Mouse (Mus musculus): ENCODE results near the gene Hydin. TPM values are rescaled to one million over a fixed set of nuclear protein-coding genes. Genes with fewer than 3 reads are reported as not detected.
"Not testable (repeated sequence)": the region's sequence is repeated elsewhere in the genome, so short reads cannot be mapped to it uniquely, and the experiment has no call there.

Gene Hydin
- polyA plus RNA-seq, 1 experiment from 2014 or later: 0.34 TPM

DNA sequence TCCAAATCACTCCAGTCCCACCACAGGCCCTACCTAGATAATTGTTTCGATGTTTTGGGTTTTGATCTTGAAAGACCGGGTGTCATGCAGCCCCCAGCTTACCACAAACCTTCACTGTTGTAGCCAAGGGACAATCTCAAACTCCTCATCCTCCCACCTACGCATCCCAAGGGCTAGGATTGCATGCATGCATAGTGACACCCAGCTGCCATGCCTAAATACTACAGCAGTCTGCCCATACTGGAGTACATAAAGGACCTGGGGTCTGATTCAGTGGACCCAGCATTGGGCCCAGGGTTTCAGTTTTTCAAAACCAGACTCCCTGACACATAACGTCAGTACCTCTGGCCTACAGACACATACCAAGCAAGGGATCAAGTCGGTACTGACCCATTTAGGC is 224.3 kb downstream of the Hydin start:
- ATAC-seq (ENCODE audit: borderline replicate concordance, extremely low read depth, low FRiP score, low TSS enrichment): no peak
- 82% methylated on average over 5 of the region's 5 CpGs for WGBS

DNA sequence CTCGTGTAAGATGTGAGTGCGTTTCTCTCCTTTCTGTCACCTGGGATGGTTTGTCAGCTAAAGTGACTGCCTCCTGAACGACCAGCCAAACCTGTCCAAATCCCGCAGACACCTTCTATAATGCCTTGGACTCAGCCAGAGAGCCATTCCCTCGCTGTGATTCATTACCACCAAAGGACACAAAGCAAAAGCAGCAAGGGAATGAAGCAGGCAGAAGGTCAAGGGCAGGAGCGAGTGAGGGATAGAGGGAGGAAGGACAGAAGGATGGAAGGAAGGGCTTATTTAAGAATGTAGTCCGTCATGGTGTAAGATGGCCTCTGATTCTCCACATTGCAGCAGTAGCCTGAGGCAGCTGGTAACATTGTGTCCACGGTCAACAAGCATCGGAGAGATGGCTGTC is 229.5 kb downstream of the Hydin start:
- Histone ChIP-seq H3K4me1 (no peaks in the 10 kb centered on the region), H3K4me3 (no peak overlapping the region), H3K27ac (no peak overlapping the region), H3K9me3 (no peaks in the 10 kb centered on the region), H3K36me3 (no peaks in the 10 kb centered on the region), H3K9ac (no peak overlapping the region), H3K4me2 (no peak overlapping the region), H3K27me3 (no peaks in the 10 kb centered on the region)
- 71% methylated on average over 9 of the region's 9 CpGs for WGBS
- no peak for ATAC-seq (ENCODE audit: borderline replicate concordance, extremely low read depth, low FRiP score, low TSS enrichment)

More for the DNA sequence above, 224.3 kb downstream of the Hydin start:
- Histone ChIP-seq H3K9ac (no peak overlapping the region), H3K36me3 (no peaks in the 10 kb centered on the region), H3K4me2 (no peak overlapping the region), H3K27ac (no peak overlapping the region), H3K4me1 (no peaks in the 10 kb centered on the region), H3K4me3 (no peak overlapping the region), H3K9me3 (no peaks in the 10 kb centered on the region), H3K27me3 (no peaks in the 10 kb centered on the region)

- Histone ChIP-seq H3K4me1 (no peaks in the 10 kb centered on the region), H3K27me3 (peaks cover 3% of the 10 kb centered on the region; the same call in 1 of the 2 replicates), H3K4me2 (no peak overlapping the region), H3K9ac (no peak overlapping the region), H3K27ac (no peak overlapping the region), H3K4me3 (no peak overlapping the region), H3K9me3 (no peaks in the 10 kb centered on the region), H3K36me3 (no peaks in the 10 kb centered on the region)
- peak; percentile 81 for ATAC-seq (ENCODE audit: borderline replicate concordance, extremely low read depth, low FRiP score, low TSS enrichment)
- 22% methylated on average over 10 of the region's 10 CpGs for WGBS
These were observed 233.5 kb downstream of the Hydin start for GRCm38 (mm10) chr8:110500253-110500652.

DNA sequence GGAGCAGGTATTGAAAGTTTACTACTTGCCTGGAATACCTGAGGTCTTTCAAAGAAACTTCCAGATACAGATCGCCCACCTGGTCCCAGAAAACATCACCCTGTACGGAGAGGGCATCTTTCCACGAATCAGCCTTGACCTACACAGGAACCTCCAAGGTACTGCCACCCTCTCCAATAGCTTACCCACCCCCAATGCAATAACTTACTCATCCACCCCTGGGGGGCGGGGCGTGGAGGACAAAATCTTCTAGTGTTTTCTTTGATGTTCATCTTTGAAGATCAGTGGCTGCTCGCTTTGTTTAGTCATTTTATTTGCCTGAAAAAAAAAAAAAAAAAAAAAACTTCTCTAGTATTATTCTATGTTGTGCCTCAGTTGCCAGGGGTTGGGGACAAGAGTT is 233.9 kb downstream of the Hydin start:
- Histone ChIP-seq H3K9me3 (no peaks in the 10 kb centered on the region), H3K27me3 (peaks cover 3% of the 10 kb centered on the region; the same call in 1 of the 2 replicates), H3K36me3 (no peaks in the 10 kb centered on the region), H3K4me2 (no peak overlapping the region), H3K4me3 (no peak overlapping the region), H3K9ac (no peak overlapping the region), H3K4me1 (no peaks in the 10 kb centered on the region), H3K27ac (no peak overlapping the region)
- WGBS: 74% methylated on average over 6 of the region's 6 CpGs
- no peak for ATAC-seq (ENCODE audit: borderline replicate concordance, extremely low read depth, low FRiP score, low TSS enrichment)

DNA sequence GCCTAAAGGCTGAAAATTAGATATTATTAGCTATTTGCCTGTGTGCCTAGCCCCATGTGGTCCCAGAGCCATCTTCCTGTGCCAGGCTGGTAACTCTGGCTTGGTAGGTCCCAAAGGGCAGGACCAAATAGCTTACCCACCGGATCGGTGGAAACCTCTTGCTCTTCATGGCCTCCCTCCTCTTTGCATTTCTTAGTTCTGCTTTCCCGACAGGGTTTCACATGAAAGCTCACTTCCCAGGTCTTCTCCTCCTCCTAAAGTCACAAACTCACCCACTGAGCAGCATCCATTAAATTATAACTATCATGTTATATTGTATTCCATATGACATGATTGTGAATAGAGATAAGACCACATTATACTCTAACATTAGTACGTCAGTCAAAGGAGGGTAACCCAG is 234.6 kb downstream of the Hydin start:
- no peak for ATAC-seq (ENCODE audit: borderline replicate concordance, extremely low read depth, low FRiP score, low TSS enrichment)
- no peak overlapping the region for H3K4me3 ChIP-seq
- WGBS: 83% methylated on average over 4 of the region's 4 CpGs

GRCm38 (mm10) chr8:110502880-110503279 is 236.1 kb downstream of the Hydin start:
- H3K27ac ChIP-seq: no peak overlapping the region
- peaks cover 3% of the 10 kb centered on the region; the same call in 1 of the 2 replicates for H3K27me3 ChIP-seq
- 10% methylated on average over 10 of the region's 10 CpGs for WGBS
- no peaks in the 10 kb centered on the region for H3K9me3 ChIP-seq
- H3K9ac ChIP-seq: no peak overlapping the region
- no peaks in the 10 kb centered on the region for H3K4me1 ChIP-seq
- H3K4me2 ChIP-seq: no peak overlapping the region; the same call in 1 of the 2 replicates
- no peaks in the 10 kb centered on the region for H3K36me3 ChIP-seq
- ATAC-seq (ENCODE audit: borderline replicate concordance, extremely low read depth, low FRiP score, low TSS enrichment): no peak
- H3K4me3 ChIP-seq: no peak overlapping the region

More for the DNA sequence above, 234.6 kb downstream of the Hydin start:
- no peaks in the 10 kb centered on the region for H3K9me3 ChIP-seq
- H3K27ac ChIP-seq: no peak overlapping the region
- H3K27me3 ChIP-seq: peaks cover 3% of the 10 kb centered on the region; the same call in 1 of the 2 replicates
- no peaks in the 10 kb centered on the region for H3K4me1 ChIP-seq
- H3K4me2 ChIP-seq: no peak overlapping the region
- no peaks in the 10 kb centered on the region for H3K36me3 ChIP-seq
- no peak overlapping the region for H3K9ac ChIP-seq

DNA sequence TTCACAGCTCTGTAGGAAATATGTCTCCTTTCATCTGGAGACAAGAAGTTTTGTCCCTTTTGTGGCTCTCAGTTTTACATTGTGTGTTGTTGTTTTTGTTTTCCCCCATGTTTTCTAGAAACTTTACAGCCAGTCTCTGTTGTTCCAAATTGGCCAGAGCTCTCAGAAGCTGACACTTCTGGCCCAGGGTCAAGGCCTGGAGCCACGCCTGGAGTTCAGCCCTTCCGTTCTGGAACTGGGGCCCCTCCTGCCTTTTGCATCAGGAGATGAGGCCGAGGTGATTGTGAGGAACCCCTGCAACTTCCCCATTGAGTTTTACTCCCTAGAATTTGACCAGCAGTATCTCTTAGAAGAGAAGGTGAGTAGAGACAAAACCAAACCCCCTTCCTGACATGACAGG is 242.0 kb downstream of the Hydin start:
- H3K4me1 ChIP-seq: no peaks in the 10 kb centered on the region
- WGBS: 55% methylated on average over 3 of the region's 3 CpGs
- no peaks in the 10 kb centered on the region for H3K27me3 ChIP-seq

GRCm38 (mm10) chr8:110519790-110520189 is 253.0 kb downstream of the Hydin start:
- 69% methylated on average over 7 of the region's 7 CpGs for WGBS
- Histone ChIP-seq H3K4me3 (no peak overlapping the region), H3K27ac (no peak overlapping the region), H3K36me3 (no peaks in the 10 kb centered on the region), H3K27me3 (no peaks in the 10 kb centered on the region), H3K9ac (no peak overlapping the region), H3K4me1 (peaks cover under 1% of the 10 kb centered on the region; the same call in 1 of the 2 replicates), H3K9me3 (no peaks in the 10 kb centered on the region), H3K4me2 (no peak overlapping the region)
- no peak for ATAC-seq (ENCODE audit: borderline replicate concordance, extremely low read depth, low FRiP score, low TSS enrichment)

More for the DNA sequence above, 242.0 kb downstream of the Hydin start:
- Histone ChIP-seq H3K9ac (no peak overlapping the region), H3K36me3 (no peaks in the 10 kb centered on the region), H3K4me2 (no peak overlapping the region), H3K27ac (no peak overlapping the region), H3K9me3 (0 out of 2 replicates have a peak, but pooled peaks cover 4% of the 10 kb centered on the region), H3K4me3 (no peak overlapping the region)
- ATAC-seq (ENCODE audit: borderline replicate concordance, extremely low read depth, low FRiP score, low TSS enrichment): no peak

DNA sequence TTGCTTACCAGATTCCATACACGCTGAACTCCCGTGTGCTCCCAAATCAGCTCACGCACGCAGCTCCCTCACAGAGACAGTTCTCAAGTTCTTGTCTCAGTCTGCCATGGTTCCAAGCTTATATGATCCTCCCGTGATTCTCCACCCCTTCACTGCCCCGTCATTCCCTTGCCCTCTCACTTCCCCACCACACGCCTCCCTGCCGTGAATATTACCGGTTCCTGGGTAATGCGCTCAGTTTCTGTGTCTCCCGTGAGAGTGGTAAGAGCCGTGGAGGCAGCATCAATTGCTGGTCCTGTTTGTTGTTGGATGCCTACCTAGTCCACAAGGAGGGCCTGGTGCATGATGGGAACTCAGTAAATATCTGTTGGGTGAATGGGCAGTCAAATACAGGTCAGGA is 255.1 kb downstream of the Hydin start:
- ATAC-seq (ENCODE audit: borderline replicate concordance, extremely low read depth, low FRiP score, low TSS enrichment): no peak
- no peak overlapping the region for H3K27ac ChIP-seq
- H3K4me2 ChIP-seq: no peak overlapping the region
- no peak overlapping the region for H3K4me3 ChIP-seq
- H3K27me3 ChIP-seq: no peaks in the 10 kb centered on the region
- H3K9me3 ChIP-seq: no peaks in the 10 kb centered on the region
- 88% methylated on average over 12 of the region's 12 CpGs for WGBS
- H3K4me1 ChIP-seq: peaks cover 8% of the 10 kb centered on the region; the same call in 1 of the 2 replicates
- H3K36me3 ChIP-seq: no peaks in the 10 kb centered on the region
- H3K9ac ChIP-seq: no peak overlapping the region

DNA sequence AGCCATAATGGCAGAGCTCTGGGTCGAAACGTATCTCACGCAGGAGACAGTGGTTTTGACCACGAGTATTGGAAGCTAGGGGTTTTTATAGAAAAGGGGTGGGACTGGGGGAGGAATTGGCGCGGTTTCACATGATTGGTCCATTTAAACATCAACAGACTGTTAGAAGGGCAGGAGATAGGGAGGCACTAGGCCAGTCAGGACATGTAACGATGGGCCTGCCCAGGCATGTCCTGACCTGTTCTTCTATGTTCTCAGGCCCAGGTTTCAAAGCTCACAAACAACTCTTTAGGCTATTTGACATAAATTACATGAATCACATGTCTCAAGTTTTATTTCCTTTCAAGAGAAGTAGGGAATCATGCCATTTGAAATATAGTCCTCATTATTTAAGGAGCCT is 255.7 kb downstream of the Hydin start:
- H3K9ac ChIP-seq; H3K9me3 ChIP-seq; H3K4me1 ChIP-seq; ATAC-seq (ENCODE audit: borderline replicate concordance, extremely low read depth, low FRiP score, low TSS enrichment); H3K4me2 ChIP-seq; H3K27me3 ChIP-seq; H3K4me3 ChIP-seq; H3K27ac ChIP-seq; H3K36me3 ChIP-seq: not testable (repeated sequence)
- 81% methylated on average over 7 of the region's 7 CpGs for whole genome bisulfite sequencing

- H3K9me3 ChIP-seq: no peaks in the 10 kb centered on the region
- no peaks in the 10 kb centered on the region for H3K27me3 ChIP-seq
- ATAC-seq (ENCODE audit: borderline replicate concordance, extremely low read depth, low FRiP score, low TSS enrichment): no peak
- 62% methylated on average over 15 of the region's 15 CpGs for WGBS
- no peak overlapping the region for H3K27ac ChIP-seq
- peaks cover 8% of the 10 kb centered on the region; the same call in 1 of the 2 replicates for H3K4me1 ChIP-seq
- H3K4me3 ChIP-seq: no peak overlapping the region
- no peak overlapping the region for H3K4me2 ChIP-seq
- H3K9ac ChIP-seq: no peak overlapping the region
- no peaks in the 10 kb centered on the region for H3K36me3 ChIP-seq
These were observed 256.2 kb downstream of the Hydin start for GRCm38 (mm10) chr8:110522985-110523384.

- no peak overlapping the region for H3K27ac ChIP-seq
- no peaks in the 10 kb centered on the region for H3K27me3 ChIP-seq
- H3K4me3 ChIP-seq: no peak overlapping the region
- H3K9me3 ChIP-seq: no peaks in the 10 kb centered on the region
- peaks cover 13% of the 10 kb centered on the region for H3K4me1 ChIP-seq
- H3K4me2 ChIP-seq: no peak overlapping the region
- no peaks in the 10 kb centered on the region for H3K36me3 ChIP-seq
- ATAC-seq (ENCODE audit: borderline replicate concordance, extremely low read depth, low FRiP score, low TSS enrichment): no peak
- H3K9ac ChIP-seq: no peak overlapping the region
- 34% methylated on average over 15 of the region's 15 CpGs for WGBS
These were observed 258.5 kb downstream of the Hydin start for GRCm38 (mm10) chr8:110525229-110525628.

Measured in lung, embryonic 15.5 days (tissue).